Mouse (Mus musculus) lung, postnatal 0 days (tissue): Measurements from ENCODE around the gene Prex1. TPM values are rescaled to one million over a fixed set of nuclear protein-coding genes. Genes with fewer than 3 reads are reported as not detected.

Experiments
- ATAC-seq: fragments of 200-750 bp; cut with Nextera tagmentation; 2 replicates; pipeline ENCODE4 v1.8.0; 2017; ENCODE audit warnings: moderate library complexity
- DNase-seq: peaks from one replicate; pipeline ENCODE4 v3.0.0-alpha.2; 2016; ENCODE audit warnings: low spot score
- H3K27ac ChIP-seq: fragments of 300-500 bp; sonication (generic); 2 replicates; pipeline ENCODE4 v1.5.1; 2014; ENCODE audit warnings: antibody characterized with exemption, mild to moderate bottlenecking, low read length, mixed read lengths
- H3K27me3 ChIP-seq: fragments of 300-500 bp; sonication (generic); replicated peaks from 2 replicates; pipeline ENCODE4 v1.6.1; 2014; ENCODE audit warnings: low read length, mixed read lengths; ENCODE audit not compliant: insufficient read depth
- H3K36me3 ChIP-seq: fragments of 300-500 bp; sonication (generic); 2 replicates; pipeline ENCODE4 v1.6.1; 2014; ENCODE audit warnings: low read length, mixed read lengths; ENCODE audit not compliant: insufficient read depth
- H3K4me1 ChIP-seq: fragments of 300-500 bp; sonication (generic); 2 replicates; pipeline ENCODE4 v1.6.1; 2014; ENCODE audit warnings: antibody characterized with exemption, low read depth, low read length, mixed read lengths; ENCODE audit not compliant: insufficient read depth
- H3K4me2 ChIP-seq: fragments of 300-500 bp; sonication (generic); replicated peaks from 2 replicates; pipeline ENCODE4 v1.6.1; 2014; ENCODE audit warnings: low read depth, mild to moderate bottlenecking, low read length, moderate library complexity, mixed read lengths
- H3K4me3 ChIP-seq: fragments of 300-500 bp; sonication (generic); 2 replicates; pipeline ENCODE4 v1.5.1; 2014; ENCODE audit warnings: low read depth, low read length
- H3K9ac ChIP-seq: fragments of 300-500 bp; sonication (generic); replicated peaks from 2 replicates; pipeline ENCODE4 v1.6.1; 2014; ENCODE audit warnings: low read depth, mild to moderate bottlenecking
- H3K9me3 ChIP-seq: fragments of 300-500 bp; sonication (generic); 2 replicates; pipeline ENCODE4 v1.6.1; 2016; ENCODE audit warnings: low read length, mixed read lengths
- CTCF ChIP-seq: IDR thresholded peaks from 2 replicates; pipeline ENCODE4 v1.5.1; 2016; ENCODE audit warnings: antibody characterized with exemption, mild to moderate bottlenecking
- EP300 ChIP-seq: IDR thresholded peaks from 2 replicates; pipeline ENCODE4 v1.6.1; 2016; ENCODE audit warnings: antibody characterized with exemption, mild to moderate bottlenecking, control low read depth
- WGBS: fragments of 180-500 bp; shearing (Covaris S2); extraction: QIAGEN DNeasy Blood & Tissue Kit; methylation state at CpG from one replicate; pipeline ENCODE4 v1.1.7; 2014; 5-methylcytosine and 5-hydroxymethylcytosine counted together
- polyA plus RNA-seq: library from polyadenylated mRNA; unstranded; fragments of >200 nt; fragmentation: Nextera tagmentation; extraction: Ambion mirVana; gene quantifications from 2 replicates; pipeline ENCODE4 v1.2.1, GENCODE M21; 2015

The Prex1 gene
- polyA plus RNA-seq, 1 experiment from 2014 or later, result 6.9 TPM

GRCm38 (mm10) chr2:166745849-166746248, 32.2 kb upstream of the Prex1 start:
- no peak overlapping the region for H3K27ac ChIP-seq
- ATAC-seq, result no peak

GRCm38 (mm10) chr2:166744433-166744832, 30.8 kb upstream of the Prex1 start:
- DNase-seq (no peak), ATAC-seq (no peak)
- WGBS, result 66% methylated on average over 7 of the region's 7 CpGs
- Histone ChIP-seq H3K9ac (no peak overlapping the region), H3K9me3 (no peaks in the 10 kb centered on the region), H3K4me1 (no peaks in the 10 kb centered on the region), H3K4me3 (no peak overlapping the region), H3K4me2 (no peak overlapping the region), H3K27me3 (no peaks in the 10 kb centered on the region), H3K36me3 (no peaks in the 10 kb centered on the region), H3K27ac (no peak overlapping the region)
- no peak for TF ChIP-seq EP300
- TF ChIP-seq CTCF, result no peak

More at GRCm38 (mm10) chr2:166745849-166746248, 32.2 kb upstream of the Prex1 start:
- Histone ChIP-seq H3K36me3 (no peaks in the 10 kb centered on the region), H3K27me3 (no peaks in the 10 kb centered on the region), H3K4me1 (no peaks in the 10 kb centered on the region), H3K9ac (no peak overlapping the region), H3K9me3 (no peaks in the 10 kb centered on the region), H3K4me2 (no peak overlapping the region), H3K4me3 (no peak overlapping the region)
- TF ChIP-seq EP300 (no peak), CTCF (no peak)
- DNase-seq, result no peak
- 75% methylated on average over 9 of the region's 9 CpGs for WGBS

- Histone ChIP-seq H3K4me1 (no peaks in the 10 kb centered on the region), H3K27ac (no peak overlapping the region), H3K36me3 (no peaks in the 10 kb centered on the region), H3K27me3 (no peaks in the 10 kb centered on the region), H3K4me2 (no peak overlapping the region), H3K9me3 (no peaks in the 10 kb centered on the region), H3K4me3 (no peak overlapping the region), H3K9ac (no peak overlapping the region)
- DNase-seq (no peak), ATAC-seq (no peak)
- TF ChIP-seq CTCF (no peak), EP300 (no peak)
- WGBS, result 43% methylated on average over 4 of the region's 4 CpGs
These were observed 29.9 kb upstream of the Prex1 start for GRCm38 (mm10) chr2:166743504-166743903.

GRCm38 (mm10) chr2:166741445-166741844, 27.8 kb upstream of the Prex1 start:
- ATAC-seq, result no peak
- WGBS, result 79% methylated on average over 6 of the region's 6 CpGs
- Histone ChIP-seq H3K4me3 (no peak overlapping the region), H3K9ac (no peak overlapping the region), H3K4me2 (no peak overlapping the region), H3K27me3 (no peaks in the 10 kb centered on the region), H3K4me1 (no peaks in the 10 kb centered on the region), H3K27ac (no peak overlapping the region), H3K36me3 (no peaks in the 10 kb centered on the region), H3K9me3 (no peaks in the 10 kb centered on the region)
- DNase-seq, result no peak
- TF ChIP-seq CTCF (no peak), EP300 (no peak)

- WGBS, result 60% methylated on average over 6 of the region's 6 CpGs
- no peak overlapping the region for H3K27ac ChIP-seq
- no peak for ATAC-seq
These were observed 26.8 kb upstream of the Prex1 start for GRCm38 (mm10) chr2:166740396-166740795.

GRCm38 (mm10) chr2:166737307-166737706, 23.7 kb upstream of the Prex1 start:
- no peak for ATAC-seq
- no peak overlapping the region for H3K27ac ChIP-seq
- H3K9me3 ChIP-seq, result no peaks in the 10 kb centered on the region
- DNase-seq, result no peak
- H3K4me3 ChIP-seq, result no peak overlapping the region
- H3K27me3 ChIP-seq, result no peaks in the 10 kb centered on the region
- no peaks in the 10 kb centered on the region for H3K4me1 ChIP-seq
- no peaks in the 10 kb centered on the region for H3K36me3 ChIP-seq
- 56% methylated on average over 7 of the region's 7 CpGs for WGBS
- H3K9ac ChIP-seq, result no peak overlapping the region
- no peak overlapping the region for H3K4me2 ChIP-seq
- no peak for TF ChIP-seq CTCF

More at GRCm38 (mm10) chr2:166740396-166740795, 26.8 kb upstream of the Prex1 start:
- Histone ChIP-seq H3K9me3 (no peaks in the 10 kb centered on the region), H3K4me3 (no peak overlapping the region), H3K27me3 (no peaks in the 10 kb centered on the region), H3K36me3 (no peaks in the 10 kb centered on the region), H3K4me2 (no peak overlapping the region), H3K9ac (no peak overlapping the region), H3K4me1 (no peaks in the 10 kb centered on the region)
- DNase-seq, result no peak
- no peak for TF ChIP-seq CTCF
- no peak for TF ChIP-seq EP300

- ATAC-seq, result no peak
- Histone ChIP-seq H3K27me3 (no peaks in the 10 kb centered on the region), H3K36me3 (no peaks in the 10 kb centered on the region), H3K4me2 (no peak overlapping the region), H3K9me3 (no peaks in the 10 kb centered on the region), H3K4me1 (no peaks in the 10 kb centered on the region), H3K4me3 (no peak overlapping the region), H3K27ac (no peak overlapping the region), H3K9ac (no peak overlapping the region)
- 42% methylated on average over 15 of the region's 15 CpGs for WGBS
- no peak for TF ChIP-seq CTCF
- no peak for TF ChIP-seq EP300
- no peak for DNase-seq
These were observed 21.9 kb upstream of the Prex1 start for GRCm38 (mm10) chr2:166735469-166736001.
